Mouse (Mus musculus): ENCODE results near the gene Klf2. TPM values are rescaled to one million over a fixed set of nuclear protein-coding genes. Genes with fewer than 3 reads are reported as not detected.

The Klf2 gene
- total RNA-seq, 2 experiments from 2014 or later, result 22.5 to 37.9 TPM

GRCm38 (mm10) chr8:72331631-72332030 lies 12.8 kb downstream of the Klf2 start:
- DNase-seq (ENCODE audit: low spot score), result no peak

- DNase-seq (ENCODE audit: low spot score), result no peak
Measured at GRCm38 (mm10) chr8:72333429-72334143, 14.8 kb downstream of the Klf2 start.

GRCm38 (mm10) chr8:72334144-72334641 lies 15.4 kb downstream of the Klf2 start:
- DNase-seq (ENCODE audit: low spot score), result no peak

GRCm38 (mm10) chr8:72336273-72336672 lies 17.4 kb downstream of the Klf2 start:
- DNase-seq (ENCODE audit: low spot score), result no peak

- DNase-seq (ENCODE audit: low spot score), result no peak
Measured at GRCm38 (mm10) chr8:72337034-72337433, 18.2 kb downstream of the Klf2 start.

- no peak for DNase-seq (ENCODE audit: low spot score)
Measured at GRCm38 (mm10) chr8:72342556-72343300, 23.9 kb downstream of the Klf2 start.

GRCm38 (mm10) chr8:72343725-72344124 lies 24.9 kb downstream of the Klf2 start:
- DNase-seq (ENCODE audit: low spot score), result no peak

- DNase-seq (ENCODE audit: low spot score), result no peak
Measured at GRCm38 (mm10) chr8:72347553-72347952, 28.7 kb downstream of the Klf2 start.

GRCm38 (mm10) chr8:72348114-72348513 lies 29.3 kb downstream of the Klf2 start:
- DNase-seq (ENCODE audit: low spot score), result no peak

GRCm38 (mm10) chr8:72348956-72349355 lies 30.1 kb downstream of the Klf2 start:
- no peak for DNase-seq (ENCODE audit: low spot score)

GRCm38 (mm10) chr8:72349838-72350237 lies 31.0 kb downstream of the Klf2 start:
- DNase-seq (ENCODE audit: low spot score), result no peak

GRCm38 (mm10) chr8:72350727-72351126 lies 31.9 kb downstream of the Klf2 start:
- DNase-seq (ENCODE audit: low spot score), result no peak

- no peak for DNase-seq (ENCODE audit: low spot score)
Measured at GRCm38 (mm10) chr8:72351405-72352005, 32.7 kb downstream of the Klf2 start.

GRCm38 (mm10) chr8:72352951-72353699 lies 34.3 kb downstream of the Klf2 start:
- DNase-seq (ENCODE audit: low spot score), result no peak

- DNase-seq (ENCODE audit: low spot score), result no peak
Measured at GRCm38 (mm10) chr8:72353700-72354045, 34.8 kb downstream of the Klf2 start.

- no peak for DNase-seq (ENCODE audit: low spot score)
Measured at GRCm38 (mm10) chr8:72354272-72354671, 35.4 kb downstream of the Klf2 start.

- no peak for DNase-seq (ENCODE audit: low spot score)
Measured at GRCm38 (mm10) chr8:72356593-72356992, 37.8 kb downstream of the Klf2 start.

- no peak for DNase-seq (ENCODE audit: low spot score)
Measured at GRCm38 (mm10) chr8:72360162-72360561, 41.3 kb downstream of the Klf2 start.

GRCm38 (mm10) chr8:72362754-72363153 lies 43.9 kb downstream of the Klf2 start:
- no peak for DNase-seq (ENCODE audit: low spot score)

- no peak for DNase-seq (ENCODE audit: low spot score)
Measured at GRCm38 (mm10) chr8:72363457-72363856, 44.6 kb downstream of the Klf2 start.

- no peak for DNase-seq (ENCODE audit: low spot score)
Measured at GRCm38 (mm10) chr8:72365016-72365415, 46.2 kb downstream of the Klf2 start.

GRCm38 (mm10) chr8:72365826-72366225 lies 47.0 kb downstream of the Klf2 start:
- peak; percentile 79 for DNase-seq (ENCODE audit: low spot score)
